Mouse (Mus musculus): ENCODE data around the gene Gstt3. TPM values are rescaled to one million over a fixed set of nuclear protein-coding genes. Genes with fewer than 3 reads are reported as not detected.

Gene Gstt3
- total RNA-seq, 2 experiments from 2014 or later = 5.3 to 7.5 TPM

GRCm38 (mm10) chr10:75743369-75743768, 37.8 kb downstream of the Gstt3 start:
- intact Hi-C loops (cut with DNase I; ENCODE audit: low total_unique reads) = loop anchor here (2.0 to 5.0 kb wide), 2 partner anchors 109 to 207 kb away; no protein-coding TSS in a partner anchor
- no peak for DNase-seq

DNA sequence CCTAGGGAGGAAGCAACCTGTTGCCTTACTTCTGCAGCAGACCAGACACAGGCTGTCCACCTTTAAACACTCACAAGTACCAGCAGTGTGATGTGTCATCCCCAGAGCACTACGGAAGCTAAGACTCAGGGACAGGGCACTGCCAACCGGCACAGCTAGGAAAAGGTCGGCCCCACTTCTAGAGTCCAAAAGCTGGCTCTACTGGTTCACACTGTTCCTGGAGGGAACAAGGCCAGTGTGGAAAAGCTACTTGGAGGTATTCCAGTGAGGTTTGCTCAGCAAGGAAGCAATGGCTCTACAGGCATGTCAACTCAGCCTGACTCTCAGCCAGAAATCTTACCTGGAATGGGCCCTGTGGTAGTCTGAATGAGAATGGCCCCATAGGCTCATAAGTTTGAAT, 40.3 kb downstream of the Gstt3 start:
- intact Hi-C loops (cut with DNase I; ENCODE audit: low total_unique reads) = loop anchor here (5.0 kb wide), 1 partner anchor 111 kb away; no protein-coding TSS in a partner anchor
- DNase-seq = no peak

DNA sequence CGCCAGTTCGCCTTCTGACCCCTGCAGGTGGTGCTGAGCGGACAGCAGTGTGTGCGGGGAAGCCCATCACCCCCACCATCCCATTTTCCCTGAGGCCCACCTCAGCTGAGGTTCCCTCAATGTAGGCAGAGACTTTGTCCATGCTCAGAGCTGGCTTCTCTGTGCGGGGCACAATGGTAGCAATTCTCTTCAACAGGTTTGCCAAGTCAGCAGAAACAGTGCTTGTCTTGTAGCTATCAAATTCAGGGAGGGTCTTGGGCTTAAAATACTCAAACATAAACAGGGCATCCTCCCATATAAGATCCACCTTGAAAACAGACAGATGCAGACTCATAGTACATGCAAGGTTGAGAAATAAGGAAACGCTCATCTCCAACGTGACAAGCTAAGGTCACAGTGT, 55.8 kb downstream of the Gstt3 start:
- no peak for DNase-seq

More for the DNA sequence above, 55.8 kb downstream of the Gstt3 start:
- intact Hi-C loops (cut with DNase I; ENCODE audit: low total_unique reads) = no loop called here

Other genes starting within 250 kb of the Gstt3 start
- gene Lrrc75b, start 221.1 kb downstream of the Gstt3 start, total RNA-seq (2021) = under 1 TPM; 0.53 to 0.90 TPM
- gene Ggt1, start 219.8 kb downstream of the Gstt3 start, total RNA-seq (2021) = under 1 TPM; 0.66 TPM
- gene Ggt5, start 192.1 kb downstream of the Gstt3 start, total RNA-seq (2021) = 1 to 10 TPM; 5.6 to 7.4 TPM
- 1 to 10 TPM; 2.1 to 3.2 TPM for gene Susd2, start 137.4 kb downstream of the Gstt3 start, total RNA-seq (2021)
- gene Cabin1, start 17.1 kb downstream of the Gstt3 start, total RNA-seq (2021) = 10 to 100 TPM in 1 of 2 experiments, 1 to 10 TPM in 1; 9.6 to 10.9 TPM
- gene Ddt, start 8.0 kb downstream of the Gstt3 start, total RNA-seq (2021) = 10 to 100 TPM; 36.8 to 39.9 TPM
- gene Gm20441, start 460 bp downstream of the Gstt3 start, total RNA-seq (2021) = not detected
- 1 to 10 TPM; 7.0 to 8.2 TPM for gene Gstt1, start 17.2 kb upstream of the Gstt3 start, total RNA-seq (2021)
- gene Gstt4, start 41.1 kb upstream of the Gstt3 start, total RNA-seq (2021) = not detected
- gene Gstt2, start 56.0 kb upstream of the Gstt3 start, total RNA-seq (2021) = 1 to 10 TPM; 5.6 to 6.9 TPM
- 100 to 1,000 TPM; 155 to 170 TPM for gene Mif, start 78.8 kb upstream of the Gstt3 start, total RNA-seq (2021)
- not detected for gene Derl3, start 112.0 kb upstream of the Gstt3 start, total RNA-seq (2021)
- 10 to 100 TPM; 17.7 to 28.0 TPM for gene Smarcb1, start 140.2 kb upstream of the Gstt3 start, total RNA-seq (2021)
- 1,000 to 10,000 TPM in 1 of 2 experiments, 100 to 1,000 TPM in 1; 861 to 1,001 TPM for gene Chchd10, start 151.7 kb upstream of the Gstt3 start, total RNA-seq (2021)
- 1 to 10 TPM; 3.5 to 4.8 TPM for gene Mmp11, start 155.1 kb upstream of the Gstt3 start, total RNA-seq (2021)
- gene Gm867, start 159.3 kb upstream of the Gstt3 start, total RNA-seq (2021) = not detected
- gene Vpreb3, start 161.6 kb upstream of the Gstt3 start, total RNA-seq (2021) = not detected
- not detected for gene Gm5134, start 173.1 kb upstream of the Gstt3 start, total RNA-seq (2021)